Mouse (Mus musculus) left cerebral cortex, postnatal 10 days (tissue): Measurements from ENCODE around the gene Hba-a1. TPM values are rescaled to one million over a fixed set of nuclear protein-coding genes. Genes with fewer than 3 reads are reported as not detected.
"Not testable (repeated sequence)": the region's sequence is repeated elsewhere in the genome, so short reads cannot be mapped to it uniquely, and the experiment has no call there.

Source experiments
- DNase-seq, 2 experiments: peaks; one replicate each; pipeline ENCODE4 v3.0.0; 2021 to 2022; ENCODE audit warnings: low spot score in 2 of 2, mixed read lengths in 1 of 2; ENCODE audit errors: extremely low spot score in 1 of 2
- intact Hi-C: fragments of 180-260 bp; cut with DNase I; formaldehyde crosslinking; loops from one replicate; pipeline ENCODE4 v1.15.1; 2025
- total RNA-seq, 2 experiments: library from RNA; stranded (reverse); gene quantifications; 2 replicates each; pipeline ENCODE4 v1.2.3; 2021

Gene Hba-a1
- total RNA-seq, 2 experiments from 2014 or later: 406 to 790 TPM

- DNase-seq: no peak
- intact Hi-C loops: loop anchor here (5.0 kb wide), 1 partner anchor 103 kb away; no protein-coding TSS in a partner anchor
These were observed 1.9 kb downstream of the Hba-a1 start for GRCm38 (mm10) chr11:32285031-32285775.

GRCm38 (mm10) chr11:32285887-32286286, 2.6 kb downstream of the Hba-a1 start:
- intact Hi-C loops: loop anchor here (5.0 kb wide), 1 partner anchor 104 kb away; no protein-coding TSS in a partner anchor
- DNase-seq: not testable (repeated sequence)

- peak; percentile 79 to 80 for DNase-seq
- intact Hi-C loops: loop anchor here (5.0 kb wide), 1 partner anchor 105 kb away; no protein-coding TSS in a partner anchor
These were observed 3.6 kb downstream of the Hba-a1 start, which contains the start of gene Hbq1b for GRCm38 (mm10) chr11:32286695-32287492. Gene Hbq1b, plus strand, starts transcription at chr11:32286965.

GRCm38 (mm10) chr11:32287493-32287825, 4.1 kb downstream of the Hba-a1 start:
- DNase-seq: no peak
- intact Hi-C loops: loop anchor here (5.0 kb wide), 1 partner anchor 105 kb away; no protein-coding TSS in a partner anchor

- not testable (repeated sequence) for DNase-seq
These were observed 9.5 kb downstream of the Hba-a1 start for GRCm38 (mm10) chr11:32292819-32293218.

GRCm38 (mm10) chr11:32293479-32293878, 10.2 kb downstream of the Hba-a1 start:
- DNase-seq, intact Hi-C loops: not testable (repeated sequence)

More at GRCm38 (mm10) chr11:32292819-32293218, 9.5 kb downstream of the Hba-a1 start:
- intact Hi-C loops: not testable (repeated sequence)

- intact Hi-C loops, DNase-seq: not testable (repeated sequence)
These were observed 12.9 kb downstream of the Hba-a1 start, which contains the start of gene Hba-a2 for GRCm38 (mm10) chr11:32296203-32296602. Gene Hba-a2, plus strand, starts transcription at chr11:32296489.

- DNase-seq, intact Hi-C loops: not testable (repeated sequence)
These were observed 14.1 kb downstream of the Hba-a1 start for GRCm38 (mm10) chr11:32297417-32297816.

- DNase-seq: no peak
- intact Hi-C loops: no loop called here
These were observed 14.7 kb downstream of the Hba-a1 start for GRCm38 (mm10) chr11:32297866-32298531.

GRCm38 (mm10) chr11:32298532-32298918, 15.2 kb downstream of the Hba-a1 start:
- intact Hi-C loops: no loop called here
- no peak for DNase-seq

GRCm38 (mm10) chr11:32299865-32300264, 16.6 kb downstream of the Hba-a1 start, which contains the start of gene Hbq1a:
Gene Hbq1a, plus strand, starts transcription at chr11:32300069.
- intact Hi-C loops: not testable (repeated sequence)

GRCm38 (mm10) chr11:32300279-32301267, 17.3 kb downstream of the Hba-a1 start:
- intact Hi-C loops: no loop called here
- no peak for DNase-seq

More at GRCm38 (mm10) chr11:32299865-32300264, 16.6 kb downstream of the Hba-a1 start, which contains the start of gene Hbq1a:
- peak; percentile 31 to 63 for DNase-seq

GRCm38 (mm10) chr11:32301506-32301905, 18.2 kb downstream of the Hba-a1 start:
- no peak for DNase-seq
- intact Hi-C loops: no loop called here

GRCm38 (mm10) chr11:32302824-32303419, 19.6 kb downstream of the Hba-a1 start:
- intact Hi-C loops: no loop called here
- peak in 1 of 2 experiments; percentile 31 for DNase-seq

GRCm38 (mm10) chr11:32303455-32303854, 20.1 kb downstream of the Hba-a1 start:
- intact Hi-C loops: no loop called here
- DNase-seq: no peak

GRCm38 (mm10) chr11:32307006-32307405, 23.7 kb downstream of the Hba-a1 start:
- intact Hi-C loops: no loop called here
- no peak for DNase-seq

GRCm38 (mm10) chr11:32309446-32309845, 26.1 kb downstream of the Hba-a1 start:
- intact Hi-C loops: no loop called here
- DNase-seq: no peak
